Mouse (Mus musculus) neural tube, embryonic 11.5 days (tissue): ENCODE results near the gene Cd3g. TPM values are rescaled to one million over a fixed set of nuclear protein-coding genes. Genes with fewer than 3 reads are reported as not detected.

Experiments
- ATAC-seq: fragments of 200-750 bp; cut with Nextera tagmentation; 2 replicates; pipeline ENCODE4 v1.8.0; 2017; ENCODE audit warnings: moderate number of reproducible peaks, mild to moderate bottlenecking, moderate TSS enrichment, moderate library complexity; ENCODE audit not compliant: insufficient read depth, low FRiP score, low TSS enrichment
- DNase-seq: peaks from one replicate; pipeline ENCODE4 v3.0.0-alpha.2; 2015; ENCODE audit warnings: low spot score
- H3K27ac ChIP-seq: fragments of 300-500 bp; sonication (generic); 2 replicates; pipeline ENCODE4 v1.5.1; 2014; ENCODE audit warnings: low read depth, mild to moderate bottlenecking, low read length
- H3K27me3 ChIP-seq: fragments of 300-500 bp; sonication (generic); 2 replicates; pipeline ENCODE4 v1.6.1; 2014; ENCODE audit warnings: mild to moderate bottlenecking, low read length, mixed read lengths; ENCODE audit not compliant: control insufficient read depth, insufficient read depth
- H3K36me3 ChIP-seq: fragments of 300-500 bp; sonication (generic); 2 replicates; pipeline ENCODE4 v1.6.1; 2014; ENCODE audit warnings: mild to moderate bottlenecking, low read length, moderate library complexity, mixed read lengths; ENCODE audit not compliant: control insufficient read depth, insufficient read depth
- H3K4me1 ChIP-seq: fragments of 300-500 bp; sonication (generic); 2 replicates; pipeline ENCODE4 v1.6.1; 2014; ENCODE audit warnings: low read length, mixed read lengths; ENCODE audit not compliant: control insufficient read depth, insufficient read depth
- H3K4me2 ChIP-seq: fragments of 300-500 bp; sonication (generic); 2 replicates; pipeline ENCODE4 v1.6.1; 2014; ENCODE audit warnings: low read depth, mild to moderate bottlenecking, moderate library complexity
- H3K4me3 ChIP-seq: fragments of 300-500 bp; sonication (generic); 2 replicates; pipeline ENCODE4 v1.5.1; 2014; ENCODE audit warnings: low read depth, low read length
- H3K9ac ChIP-seq: fragments of 300-500 bp; sonication (generic); 2 replicates; pipeline ENCODE4 v1.6.1; 2014; ENCODE audit warnings: mild to moderate bottlenecking, low read length
- H3K9me3 ChIP-seq: fragments of 300-500 bp; sonication (generic); 2 replicates; pipeline ENCODE4 v1.6.1; 2016; ENCODE audit warnings: low read length; ENCODE audit not compliant: control insufficient read depth
- WGBS: fragments of 180-500 bp; shearing (Covaris S2); extraction: QIAGEN DNeasy Blood & Tissue Kit; methylation state at CpG from one replicate; pipeline ENCODE4 v1.1.7; 2014; 5-methylcytosine and 5-hydroxymethylcytosine counted together
- polyA plus RNA-seq: library from polyadenylated mRNA; unstranded; fragments of >200 nt; fragmentation: Nextera tagmentation; extraction: Ambion mirVana; gene quantifications from 2 replicates; pipeline ENCODE4 v1.2.1, GENCODE M21; 2014

Gene Cd3g
- polyA plus RNA-seq, 1 experiment from 2014 or later = not detected

GRCm38 (mm10) chr9:45010461-45010860, 30.2 kb upstream of the Cd3g start:
- WGBS = 79% methylated on average over 4 of the region's 4 CpGs
- no peak overlapping the region for H3K9ac ChIP-seq
- H3K9me3 ChIP-seq = no peaks in the 10 kb centered on the region
- H3K27me3 ChIP-seq = no peaks in the 10 kb centered on the region
- no peaks in the 10 kb centered on the region for H3K36me3 ChIP-seq
- H3K27ac ChIP-seq = no peak overlapping the region
- no peaks in the 10 kb centered on the region for H3K4me1 ChIP-seq
- no peak overlapping the region for H3K4me3 ChIP-seq
- ATAC-seq = no peak
- no peak overlapping the region for H3K4me2 ChIP-seq
- DNase-seq = no peak

GRCm38 (mm10) chr9:45009180-45010078, 29.2 kb upstream of the Cd3g start, which contains the start of gene Cd3e:
Gene Cd3e, minus strand, starts transcription at chr9:45009627.
- ATAC-seq (no peak), DNase-seq (no peak)
- H3K4me3 ChIP-seq = no peak within 1 kb of the TSS
- 85% methylated on average over 19 of the region's 19 CpGs for WGBS
- no peaks in the 10 kb centered on the region for H3K4me1 ChIP-seq
- H3K9me3 ChIP-seq = no peaks in the 10 kb centered on the region
- H3K9ac ChIP-seq = no peak within 1 kb of the TSS
- H3K4me2 ChIP-seq = no peak within 1 kb of the TSS
- H3K27ac ChIP-seq = no peak within 1 kb of the TSS
- H3K27me3 ChIP-seq = no peaks in the 10 kb centered on the region
- H3K36me3 ChIP-seq = no peaks in the 10 kb centered on the region

- ATAC-seq (no peak), DNase-seq (no peak)
- 88% methylated on average over 4 of the region's 4 CpGs for WGBS
- no peaks in the 10 kb centered on the region for H3K27me3 ChIP-seq
- no peak overlapping the region for H3K27ac ChIP-seq
- H3K9ac ChIP-seq = no peak overlapping the region
- H3K9me3 ChIP-seq = no peaks in the 10 kb centered on the region
- no peak overlapping the region for H3K4me2 ChIP-seq
- no peaks in the 10 kb centered on the region for H3K4me1 ChIP-seq
- H3K36me3 ChIP-seq = no peaks in the 10 kb centered on the region
- H3K4me3 ChIP-seq = no peak overlapping the region
These were observed 28.1 kb upstream of the Cd3g start for GRCm38 (mm10) chr9:45008342-45008741.

- H3K9ac ChIP-seq = no peak overlapping the region
- H3K36me3 ChIP-seq = no peaks in the 10 kb centered on the region
- no peaks in the 10 kb centered on the region for H3K4me1 ChIP-seq
- no peak for ATAC-seq
- no peaks in the 10 kb centered on the region for H3K9me3 ChIP-seq
- no peaks in the 10 kb centered on the region for H3K27me3 ChIP-seq
- H3K27ac ChIP-seq = no peak overlapping the region
- H3K4me3 ChIP-seq = no peak overlapping the region
- H3K4me2 ChIP-seq = no peak overlapping the region
- DNase-seq = no peak
- WGBS = 76% methylated on average over 12 of the region's 12 CpGs
These were observed 27.2 kb upstream of the Cd3g start for GRCm38 (mm10) chr9:45007404-45007803.

GRCm38 (mm10) chr9:45000249-45000648, 20.0 kb upstream of the Cd3g start:
- Histone ChIP-seq H3K4me1 (no peaks in the 10 kb centered on the region), H3K36me3 (no peaks in the 10 kb centered on the region), H3K4me3 (no peak overlapping the region), H3K9ac (no peak overlapping the region), H3K27ac (no peak overlapping the region), H3K27me3 (no peaks in the 10 kb centered on the region), H3K4me2 (no peak overlapping the region), H3K9me3 (no peaks in the 10 kb centered on the region)
- ATAC-seq = no peak
- WGBS = 72% methylated on average over 3 of the region's 3 CpGs
- DNase-seq = no peak

GRCm38 (mm10) chr9:44999776-45000175, 19.5 kb upstream of the Cd3g start:
- Histone ChIP-seq H3K4me1 (no peaks in the 10 kb centered on the region), H3K9ac (no peak overlapping the region), H3K27ac (no peak overlapping the region), H3K9me3 (no peaks in the 10 kb centered on the region), H3K36me3 (no peaks in the 10 kb centered on the region), H3K4me3 (no peak overlapping the region), H3K4me2 (no peak overlapping the region), H3K27me3 (no peaks in the 10 kb centered on the region)
- no peak for ATAC-seq
- DNase-seq = no peak
- 66% methylated on average over 5 of the region's 5 CpGs for WGBS

- 59% methylated on average over 6 of the region's 6 CpGs for WGBS
- Histone ChIP-seq H3K9ac (no peak overlapping the region), H3K27ac (no peak overlapping the region), H3K27me3 (no peaks in the 10 kb centered on the region), H3K4me2 (no peak overlapping the region), H3K4me3 (no peak overlapping the region), H3K9me3 (no peaks in the 10 kb centered on the region), H3K4me1 (no peaks in the 10 kb centered on the region), H3K36me3 (no peaks in the 10 kb centered on the region)
- DNase-seq (no peak), ATAC-seq (no peak)
These were observed 18.9 kb upstream of the Cd3g start for GRCm38 (mm10) chr9:44999171-44999570.

- Histone ChIP-seq H3K27me3 (no peaks in the 10 kb centered on the region), H3K36me3 (no peaks in the 10 kb centered on the region), H3K9ac (no peak overlapping the region), H3K4me3 (no peak overlapping the region), H3K4me1 (no peaks in the 10 kb centered on the region), H3K9me3 (no peaks in the 10 kb centered on the region), H3K4me2 (no peak overlapping the region), H3K27ac (no peak overlapping the region)
- 80% methylated on average over 11 of the region's 11 CpGs for WGBS
- ATAC-seq (no peak), DNase-seq (no peak)
These were observed 17.9 kb upstream of the Cd3g start for GRCm38 (mm10) chr9:44998138-44998537.

- Histone ChIP-seq H3K4me2 (no peak overlapping the region), H3K27me3 (no peaks in the 10 kb centered on the region), H3K9ac (no peak overlapping the region), H3K4me1 (no peaks in the 10 kb centered on the region), H3K4me3 (no peak overlapping the region), H3K36me3 (no peaks in the 10 kb centered on the region), H3K27ac (no peak overlapping the region), H3K9me3 (no peaks in the 10 kb centered on the region)
- no peak for ATAC-seq
- 92% methylated on average over 7 of the region's 7 CpGs for WGBS
- DNase-seq = no peak
These were observed 16.4 kb upstream of the Cd3g start for GRCm38 (mm10) chr9:44996590-44996989.
